Mouse (Mus musculus) kidney, adult 18-20 months (tissue): ENCODE data around the gene Flad1.

Experiments
- DNase-seq: peaks from one replicate; pipeline ENCODE4 v3.0.0; 2021

Flad1 gene

GRCm38 (mm10) chr3:89395419-89395805 is 16.3 kb downstream of the Flad1 start:
- DNase-seq = peak; percentile 35

- peak; percentile 91 for DNase-seq
Observed at GRCm38 (mm10) chr3:89394894-89395256, 16.8 kb downstream of the Flad1 start.

- DNase-seq = peak; percentile 90
Observed at GRCm38 (mm10) chr3:89394006-89394893, 17.4 kb downstream of the Flad1 start, which contains the start of gene Zbtb7b. Gene Zbtb7b, minus strand, starts transcription at chr3:89394776.

GRCm38 (mm10) chr3:89393605-89394004 is 18.1 kb downstream of the Flad1 start:
- DNase-seq = peak; percentile 99

GRCm38 (mm10) chr3:89392871-89393311 is 18.8 kb downstream of the Flad1 start:
- DNase-seq = peak; percentile 61

GRCm38 (mm10) chr3:89391663-89392511 is 19.8 kb downstream of the Flad1 start:
- DNase-seq = peak; percentile 82

GRCm38 (mm10) chr3:89390699-89391662 is 20.7 kb downstream of the Flad1 start:
- peak; percentile 47 for DNase-seq

- DNase-seq = peak; percentile 49
Observed at GRCm38 (mm10) chr3:89390111-89390515, 21.6 kb downstream of the Flad1 start.

- no peak for DNase-seq
Observed at GRCm38 (mm10) chr3:89388901-89389740, 22.5 kb downstream of the Flad1 start.

GRCm38 (mm10) chr3:89388134-89388881 is 23.4 kb downstream of the Flad1 start:
- peak; percentile 60 for DNase-seq

- no peak for DNase-seq
Observed at GRCm38 (mm10) chr3:89387632-89388031, 24.0 kb downstream of the Flad1 start.

- no peak for DNase-seq
Observed at GRCm38 (mm10) chr3:89386438-89387420, 24.9 kb downstream of the Flad1 start.

GRCm38 (mm10) chr3:89385451-89385850 is 26.2 kb downstream of the Flad1 start:
- DNase-seq = no peak

GRCm38 (mm10) chr3:89384331-89385076 is 27.2 kb downstream of the Flad1 start:
- DNase-seq = no peak

- DNase-seq = no peak
Observed at GRCm38 (mm10) chr3:89383651-89384255, 27.9 kb downstream of the Flad1 start.

GRCm38 (mm10) chr3:89382950-89383349 is 28.7 kb downstream of the Flad1 start:
- DNase-seq = no peak

- DNase-seq = no peak
Observed at GRCm38 (mm10) chr3:89382033-89382882, 29.4 kb downstream of the Flad1 start.
